Mouse (Mus musculus): ENCODE measurements around the gene Abca4.

Gene Abca4

DNA sequence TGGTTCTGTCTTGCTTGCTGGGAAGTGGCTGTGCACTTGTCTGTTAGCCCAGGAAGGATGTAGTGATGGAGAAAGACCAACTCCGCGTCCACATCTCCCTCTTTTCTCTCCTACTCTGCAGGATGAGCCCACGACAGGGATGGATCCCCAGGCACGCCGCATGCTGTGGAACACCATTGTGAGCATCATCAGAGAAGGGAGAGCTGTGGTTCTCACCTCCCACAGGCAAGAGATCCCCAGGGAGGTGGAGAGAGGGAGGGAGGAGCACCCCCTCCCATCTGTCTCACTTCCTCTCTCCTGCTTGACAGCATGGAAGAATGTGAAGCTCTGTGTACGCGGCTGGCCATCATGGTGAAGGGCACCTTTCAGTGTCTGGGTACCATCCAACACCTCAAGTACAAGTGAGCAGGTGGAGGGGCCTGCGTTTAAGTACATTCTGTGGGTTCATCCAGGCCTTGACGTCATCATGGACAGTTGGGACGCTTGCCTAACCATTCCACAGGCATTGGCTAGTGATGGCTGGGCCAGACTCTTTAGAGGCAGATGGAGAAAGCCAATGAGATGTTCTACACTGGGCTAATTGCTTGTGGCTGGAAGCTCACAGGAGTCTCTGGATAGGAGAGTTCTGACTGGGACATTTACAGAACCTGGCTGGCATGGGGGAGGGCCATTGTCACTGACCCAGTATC, 126.5 kb downstream of the Abca4 start:
- no peak for DNase-seq (ENCODE audit: low spot score in 2 of 2)

DNA sequence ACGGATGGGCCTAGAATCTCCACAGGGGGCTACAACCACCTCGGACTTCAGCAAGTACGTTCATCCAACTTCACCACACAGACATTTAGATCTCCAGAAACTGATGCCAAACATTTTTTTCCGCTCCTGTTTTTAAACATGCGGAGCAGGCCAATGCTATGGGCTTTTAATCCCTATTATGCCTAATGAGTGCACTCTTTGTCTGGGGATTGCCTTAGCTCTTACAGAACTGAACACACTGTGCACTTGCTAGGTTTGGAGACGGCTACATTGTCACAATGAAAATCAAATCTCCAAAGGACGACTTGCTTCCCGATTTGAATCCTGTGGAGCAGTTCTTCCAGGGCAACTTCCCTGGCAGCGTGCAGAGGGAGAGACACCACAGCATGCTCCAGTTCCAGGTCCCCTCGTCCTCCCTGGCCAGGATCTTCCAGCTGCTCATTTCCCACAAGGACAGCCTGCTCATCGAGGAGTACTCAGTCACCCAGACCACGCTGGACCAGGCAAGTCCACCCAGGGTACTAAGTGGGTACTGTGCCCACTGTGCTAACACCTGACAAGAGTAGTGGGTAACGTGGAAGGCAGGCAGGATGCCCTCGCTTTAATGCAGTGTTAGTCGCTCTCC, 129.4 kb downstream of the Abca4 start:
- DNase-seq (ENCODE audit: low spot score in 2 of 2) = no peak

GRCm38 (mm10) chr3:122176018-122176417, 131.8 kb downstream of the Abca4 start:
- DNase-seq (ENCODE audit: low spot score in 2 of 2) = no peak

GRCm38 (mm10) chr3:122176706-122177390, 132.6 kb downstream of the Abca4 start:
- DNase-seq (ENCODE audit: low spot score in 2 of 2) = peak in 1 of 2 experiments; percentile 67

- DNase-seq (ENCODE audit: low spot score in 2 of 2) = no peak
Measured at GRCm38 (mm10) chr3:122184109-122184508, 139.9 kb downstream of the Abca4 start.

GRCm38 (mm10) chr3:122186975-122187374, 142.7 kb downstream of the Abca4 start:
- no peak for DNase-seq (ENCODE audit: low spot score in 2 of 2)

DNA sequence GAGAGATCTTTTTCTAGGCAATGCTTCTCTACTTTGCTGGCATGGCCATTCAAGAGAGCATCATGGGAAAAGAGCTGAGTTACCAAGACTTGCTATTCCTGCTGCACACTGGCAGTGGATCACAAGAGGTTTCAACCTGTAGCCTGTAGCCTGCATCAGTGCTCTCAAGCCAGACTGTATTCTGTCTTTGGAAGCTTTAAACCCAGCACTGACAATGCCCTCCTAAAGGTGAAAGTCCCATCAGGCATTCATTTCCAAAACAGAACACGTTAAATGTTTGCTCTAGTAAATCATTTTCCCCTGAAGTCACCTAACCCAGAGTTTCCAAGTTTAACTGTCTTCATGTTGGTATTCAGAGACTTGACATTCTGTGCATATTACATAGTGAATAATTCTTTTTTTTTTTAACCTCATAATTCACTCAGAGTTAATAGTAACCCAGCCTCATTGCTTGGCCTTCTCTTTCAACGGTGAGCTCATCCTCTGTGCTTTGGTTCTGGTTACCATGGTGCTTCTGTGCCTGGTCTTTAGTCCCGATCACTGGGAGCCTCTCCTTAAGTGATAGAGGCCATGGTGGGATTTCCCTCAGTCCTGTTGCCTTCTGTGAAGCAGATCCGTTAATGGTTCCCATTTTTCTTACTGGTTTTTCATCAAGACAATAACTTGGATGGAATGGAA, 152.5 kb downstream of the Abca4 start:
- DNase-seq (ENCODE audit: low spot score in 2 of 2) = no peak

GRCm38 (mm10) chr3:122198532-122198931, 154.3 kb downstream of the Abca4 start:
- no peak for DNase-seq (ENCODE audit: low spot score in 2 of 2)

- DNase-seq (ENCODE audit: low spot score in 2 of 2) = no peak
Measured at GRCm38 (mm10) chr3:122198966-122199381, 154.7 kb downstream of the Abca4 start.

- DNase-seq (ENCODE audit: low spot score in 2 of 2) = no peak
Measured at GRCm38 (mm10) chr3:122199600-122199999, 155.4 kb downstream of the Abca4 start.

DNA sequence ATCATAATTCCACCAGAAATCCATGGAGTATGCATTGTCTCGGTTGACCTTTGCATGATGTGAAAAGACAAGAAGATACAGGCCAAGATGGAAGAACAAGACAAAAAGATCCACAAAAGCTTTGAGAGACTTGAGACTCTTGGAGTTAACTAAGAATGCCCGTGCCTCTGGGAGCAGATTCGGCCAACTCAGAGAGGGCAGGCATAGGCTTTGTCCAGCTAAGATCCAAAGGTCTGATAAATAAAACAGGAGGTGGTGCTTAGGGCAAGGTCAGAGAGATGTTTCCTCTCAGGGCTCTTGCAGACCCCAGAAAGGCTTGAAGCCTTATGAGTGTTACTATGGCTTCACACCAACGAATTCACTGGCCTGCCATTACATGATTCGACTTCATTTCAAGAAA, 155.8 kb downstream of the Abca4 start:
- DNase-seq (ENCODE audit: low spot score in 2 of 2) = no peak

- no peak for DNase-seq (ENCODE audit: low spot score in 2 of 2)
Measured at GRCm38 (mm10) chr3:122200447-122200846, 156.2 kb downstream of the Abca4 start.

GRCm38 (mm10) chr3:122202307-122202732, 158.1 kb downstream of the Abca4 start:
- DNase-seq (ENCODE audit: low spot score in 2 of 2) = no peak

GRCm38 (mm10) chr3:122203675-122204329, 159.6 kb downstream of the Abca4 start:
- DNase-seq (ENCODE audit: low spot score in 2 of 2) = no peak

- no peak for DNase-seq (ENCODE audit: low spot score in 2 of 2)
Measured at GRCm38 (mm10) chr3:122205753-122206152, 161.5 kb downstream of the Abca4 start.

DNA sequence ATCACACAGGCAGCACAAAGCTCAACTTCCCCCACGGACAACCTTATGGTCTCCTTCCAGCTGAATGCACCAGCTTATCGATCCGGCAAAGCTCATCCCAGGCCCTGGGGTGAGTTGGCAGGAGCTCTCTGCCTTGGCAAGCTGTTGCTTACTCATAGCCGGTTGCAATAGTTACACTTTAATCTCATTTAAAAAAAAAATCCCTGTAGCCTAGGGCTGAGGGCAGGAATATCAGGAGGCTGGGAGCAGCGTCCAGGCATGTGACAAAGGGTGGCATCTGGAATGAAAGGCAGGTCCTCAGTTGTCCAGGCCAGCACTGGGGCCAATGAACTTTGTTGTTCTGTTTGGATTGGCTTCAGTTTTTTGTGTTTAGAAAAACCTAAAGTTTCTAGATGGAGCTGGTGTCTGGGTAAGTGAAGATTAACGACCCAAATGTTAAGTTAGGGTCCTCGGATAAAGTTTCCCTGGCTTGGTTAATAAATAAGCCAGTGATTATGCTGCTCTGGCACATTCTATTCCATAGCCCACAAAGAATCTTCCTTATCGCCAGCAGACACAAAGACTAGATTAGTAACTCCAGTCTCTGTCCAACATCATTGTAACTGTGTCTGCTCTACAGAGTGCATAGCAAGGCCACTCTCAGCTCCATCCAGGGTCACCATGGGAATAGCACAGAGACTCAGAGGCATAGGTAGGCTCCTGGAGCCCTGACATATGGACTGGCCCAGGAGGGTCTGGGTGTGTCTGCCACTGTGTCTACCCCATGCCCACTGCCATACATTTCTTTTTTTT, 162.2 kb downstream of the Abca4 start:
- DNase-seq (ENCODE audit: low spot score in 2 of 2) = peak; percentile 42 to 83

GRCm38 (mm10) chr3:122207766-122208165, 163.5 kb downstream of the Abca4 start:
- no peak for DNase-seq (ENCODE audit: low spot score in 2 of 2)

- no peak for DNase-seq (ENCODE audit: low spot score in 2 of 2)
Measured at GRCm38 (mm10) chr3:122208296-122209225, 164.3 kb downstream of the Abca4 start.

DNA sequence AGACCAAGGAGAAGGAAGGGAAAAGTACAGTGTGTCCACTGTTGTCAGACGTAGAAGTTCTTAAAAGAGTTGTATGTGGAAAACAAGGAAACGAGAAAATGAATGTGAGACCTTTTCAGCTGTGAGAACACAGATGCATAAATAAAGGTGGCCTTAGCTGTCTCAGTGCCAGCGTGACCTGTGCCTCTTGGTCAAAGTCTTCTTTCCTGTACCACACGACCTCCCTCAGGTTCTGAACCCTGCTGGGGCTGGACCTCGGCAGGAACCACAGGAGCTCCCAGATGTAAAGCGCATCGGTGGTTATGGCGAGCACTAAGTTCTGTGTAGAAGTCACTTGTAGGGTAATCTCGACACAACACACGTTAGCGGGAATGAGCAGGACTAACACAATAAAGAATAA, 165.3 kb downstream of the Abca4 start:
- no peak for DNase-seq (ENCODE audit: low spot score in 2 of 2)

DNA sequence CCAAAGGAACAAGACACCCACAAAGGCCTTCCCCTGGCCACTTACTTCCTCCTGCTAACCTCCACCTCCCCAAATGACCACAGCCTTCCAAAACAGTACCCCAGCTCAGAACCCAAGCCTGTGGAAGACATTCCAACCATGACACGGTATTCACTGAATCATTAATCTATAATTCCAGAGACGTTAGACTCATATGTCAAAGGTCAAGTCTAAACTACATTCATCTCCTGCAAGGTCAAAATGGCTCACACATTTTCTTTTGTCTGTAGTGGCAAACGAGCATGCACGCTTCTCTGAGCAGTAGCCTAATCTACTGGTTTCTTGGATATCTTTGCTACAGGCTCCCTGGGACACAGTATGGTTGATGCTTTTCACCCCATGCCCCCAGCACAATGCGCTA, 166.2 kb downstream of the Abca4 start:
- DNase-seq (ENCODE audit: low spot score in 2 of 2) = no peak
